Mouse (Mus musculus): ENCODE results near the gene Gna12.

Gene Gna12

GRCm38 (mm10) chr5:140830314-140831063, at the start of gene Gna12:
Gna12 (minus strand) TSS chr5:140830431.
- peak; percentile 99 for DNase-seq (ENCODE audit: low spot score)

GRCm38 (mm10) chr5:140878644-140879043, 48.4 kb upstream of the Gna12 start:
- DNase-seq (ENCODE audit: low spot score), result no peak

- no peak for DNase-seq (ENCODE audit: low spot score)
Measured at GRCm38 (mm10) chr5:140873736-140874307, 43.6 kb upstream of the Gna12 start.

GRCm38 (mm10) chr5:140873039-140873551, 42.9 kb upstream of the Gna12 start:
- DNase-seq (ENCODE audit: low spot score), result no peak

- no peak for DNase-seq (ENCODE audit: low spot score)
Measured at GRCm38 (mm10) chr5:140872532-140873038, 42.4 kb upstream of the Gna12 start.

GRCm38 (mm10) chr5:140871241-140871640, 41.0 kb upstream of the Gna12 start:
- no peak for DNase-seq (ENCODE audit: low spot score)

- DNase-seq (ENCODE audit: low spot score), result no peak
Measured at GRCm38 (mm10) chr5:140869034-140869433, 38.8 kb upstream of the Gna12 start.

- DNase-seq (ENCODE audit: low spot score), result no peak
Measured at GRCm38 (mm10) chr5:140859730-140860129, 29.5 kb upstream of the Gna12 start.

- no peak for DNase-seq (ENCODE audit: low spot score)
Measured at GRCm38 (mm10) chr5:140858335-140858734, 28.1 kb upstream of the Gna12 start.

GRCm38 (mm10) chr5:140857432-140858154, 27.4 kb upstream of the Gna12 start:
- no peak for DNase-seq (ENCODE audit: low spot score)

GRCm38 (mm10) chr5:140855909-140856530, 25.8 kb upstream of the Gna12 start:
- no peak for DNase-seq (ENCODE audit: low spot score)

- no peak for DNase-seq (ENCODE audit: low spot score)
Measured at GRCm38 (mm10) chr5:140854700-140855099, 24.5 kb upstream of the Gna12 start.

- DNase-seq (ENCODE audit: low spot score), result no peak
Measured at GRCm38 (mm10) chr5:140853723-140854122, 23.5 kb upstream of the Gna12 start.

GRCm38 (mm10) chr5:140852435-140852996, 22.3 kb upstream of the Gna12 start:
- DNase-seq (ENCODE audit: low spot score), result no peak

- no peak for DNase-seq (ENCODE audit: low spot score)
Measured at GRCm38 (mm10) chr5:140847300-140847729, 17.1 kb upstream of the Gna12 start.

- no peak for DNase-seq (ENCODE audit: low spot score)
Measured at GRCm38 (mm10) chr5:140841942-140842341, 11.7 kb upstream of the Gna12 start.

GRCm38 (mm10) chr5:140831064-140831431, 817 bp upstream of the Gna12 start:
- no peak for DNase-seq (ENCODE audit: low spot score)

GRCm38 (mm10) chr5:140829911-140830294, 328 bp downstream of the Gna12 start:
- no peak for DNase-seq (ENCODE audit: low spot score)

- no peak for DNase-seq (ENCODE audit: low spot score)
Measured at GRCm38 (mm10) chr5:140829081-140829910, 935 bp downstream of the Gna12 start.

GRCm38 (mm10) chr5:140828363-140828762, 1.9 kb downstream of the Gna12 start:
- DNase-seq (ENCODE audit: low spot score), result no peak

GRCm38 (mm10) chr5:140827896-140828295, 2.3 kb downstream of the Gna12 start:
- peak; percentile 46 for DNase-seq (ENCODE audit: low spot score)
